Mouse (Mus musculus): ENCODE data around the gene App. TPM values are rescaled to one million over a fixed set of nuclear protein-coding genes. Genes with fewer than 3 reads are reported as not detected.

Gene App
- polyA plus RNA-seq, 1 experiment from 2014 or later, result 360 TPM

- 81% methylated on average over 5 of the region's 5 CpGs for WGBS
- ATAC-seq (replicated peaks; ENCODE audit: low FRiP score, low read depth) (no peak), DNase-seq (ENCODE audit: low spot score) (no peak)
- H3K4me2 ChIP-seq (ENCODE audit: low read length), result no peak overlapping the region
- no peak overlapping the region for H3K4me3 ChIP-seq (replicated peaks; ENCODE audit: low read depth, low read length)
- H3K4me1 ChIP-seq (replicated peaks; ENCODE audit: insufficient read depth, low read length), result peaks cover 38% of the 10 kb centered on the region
- H3K9ac ChIP-seq (ENCODE audit: low read depth, low read length), result no peak overlapping the region
- TF ChIP-seq CTCF (IDR thresholded peaks at IDR 0.05; ENCODE audit: low read depth), result no peak
- no peak overlapping the region for H3K27ac ChIP-seq
- H3K9me3 ChIP-seq (replicated peaks; ENCODE audit: low read length), result no peaks in the 10 kb centered on the region
- no peaks in the 10 kb centered on the region for H3K36me3 ChIP-seq (ENCODE audit: insufficient read depth, low read length)
- no peaks in the 10 kb centered on the region for H3K27me3 ChIP-seq (ENCODE audit: insufficient read depth, low read length)
These were observed 41.4 kb downstream of the App start for GRCm38 (mm10) chr16:85132182-85132581.

- no peak for ATAC-seq (replicated peaks; ENCODE audit: low FRiP score, low read depth)
- peaks cover 40% of the 10 kb centered on the region for H3K4me1 ChIP-seq (replicated peaks; ENCODE audit: insufficient read depth, low read length)
These were observed 42.6 kb downstream of the App start for GRCm38 (mm10) chr16:85130861-85131556.

DNA sequence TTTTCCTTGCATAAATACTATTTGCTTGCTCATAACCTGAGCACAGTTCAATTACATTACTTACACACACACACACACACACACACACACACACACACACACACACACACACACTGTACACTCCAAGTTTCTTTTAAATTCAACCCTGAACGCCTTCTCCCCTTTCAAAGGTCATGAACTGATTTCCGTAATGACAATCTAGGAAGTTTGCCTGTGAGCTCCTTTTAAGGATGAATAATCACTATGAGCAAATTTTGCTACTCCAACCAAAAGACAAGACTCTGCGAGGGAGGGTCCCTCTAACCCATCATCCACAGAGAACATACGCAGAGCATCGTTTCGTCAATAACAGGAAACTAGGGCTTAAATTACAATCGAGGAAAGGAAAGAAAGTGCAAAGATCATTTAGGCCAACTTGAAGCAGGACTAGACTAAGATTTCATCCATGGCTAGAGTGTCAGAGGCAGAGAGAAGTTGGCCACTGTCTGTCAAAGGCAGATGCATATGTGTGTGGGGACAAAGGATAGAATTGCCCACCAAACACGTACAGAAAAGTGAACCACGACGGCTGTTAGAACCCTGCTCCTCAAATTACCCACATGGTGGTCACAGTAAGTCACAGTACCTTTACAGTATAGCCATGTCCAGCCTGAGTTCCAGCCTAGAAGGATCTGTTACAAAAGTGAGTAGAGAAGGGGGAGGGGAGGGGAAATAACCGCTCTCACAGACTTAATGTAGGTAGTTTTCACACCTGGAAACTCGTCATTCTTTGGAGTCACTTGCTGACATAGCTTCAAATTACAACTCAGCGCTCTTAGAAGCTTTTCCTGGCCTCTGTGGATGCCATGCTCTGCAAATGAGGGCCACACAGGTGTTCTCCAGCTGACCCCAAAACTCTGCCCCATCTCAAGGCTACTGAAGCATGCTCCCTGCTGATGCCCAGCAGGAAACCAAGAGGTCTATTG, 44.6 kb downstream of the App start:
- peaks cover 32% of the 10 kb centered on the region for H3K4me1 ChIP-seq (replicated peaks; ENCODE audit: insufficient read depth, low read length)
- DNase-seq (ENCODE audit: low spot score), result peak; percentile 79

More at GRCm38 (mm10) chr16:85130861-85131556, 42.6 kb downstream of the App start:
- H3K4me3 ChIP-seq (replicated peaks; ENCODE audit: low read depth, low read length), result no peak overlapping the region
- H3K4me2 ChIP-seq (ENCODE audit: low read length), result no peak overlapping the region
- no peaks in the 10 kb centered on the region for H3K27me3 ChIP-seq (ENCODE audit: insufficient read depth, low read length)
- H3K36me3 ChIP-seq (ENCODE audit: insufficient read depth, low read length), result no peaks in the 10 kb centered on the region
- H3K27ac ChIP-seq, result no peak overlapping the region
- DNase-seq (ENCODE audit: low spot score), result no peak
- WGBS, result 88% methylated on average over 7 of the region's 7 CpGs
- H3K9ac ChIP-seq (ENCODE audit: low read depth, low read length), result no peak overlapping the region
- no peaks in the 10 kb centered on the region for H3K9me3 ChIP-seq (replicated peaks; ENCODE audit: low read length)
- no peak for TF ChIP-seq CTCF (IDR thresholded peaks at IDR 0.05; ENCODE audit: low read depth)

GRCm38 (mm10) chr16:85128347-85128664, 45.3 kb downstream of the App start:
- TF ChIP-seq CTCF (IDR thresholded peaks at IDR 0.05; ENCODE audit: low read depth), result no peak
- DNase-seq (ENCODE audit: low spot score) (peak; percentile 67), ATAC-seq (replicated peaks; ENCODE audit: low FRiP score, low read depth) (0 out of 2 replicates have a peak, but pooled peaks have one; percentile 14)
- Histone ChIP-seq H3K4me2 (ENCODE audit: low read length) (no peak overlapping the region), H3K27me3 (ENCODE audit: insufficient read depth, low read length) (no peaks in the 10 kb centered on the region), H3K9me3 (replicated peaks; ENCODE audit: low read length) (no peaks in the 10 kb centered on the region), H3K4me1 (replicated peaks; ENCODE audit: insufficient read depth, low read length) (peaks cover 29% of the 10 kb centered on the region), H3K36me3 (ENCODE audit: insufficient read depth, low read length) (no peaks in the 10 kb centered on the region), H3K4me3 (replicated peaks; ENCODE audit: low read depth, low read length) (no peak overlapping the region), H3K27ac (peak overlapping the region; percentile 80), H3K9ac (ENCODE audit: low read depth, low read length) (no peak overlapping the region)
- 21% methylated on average over 5 of the region's 5 CpGs for WGBS

More for the DNA sequence above, 44.6 kb downstream of the App start:
- Histone ChIP-seq H3K9ac (ENCODE audit: low read depth, low read length) (no peak overlapping the region), H3K9me3 (replicated peaks; ENCODE audit: low read length) (no peaks in the 10 kb centered on the region), H3K27ac (peak overlapping the region; percentile 80), H3K27me3 (ENCODE audit: insufficient read depth, low read length) (no peaks in the 10 kb centered on the region), H3K4me3 (replicated peaks; ENCODE audit: low read depth, low read length) (no peak overlapping the region), H3K4me2 (ENCODE audit: low read length) (peak overlapping the region; percentile 3; the same call in 1 of the 2 replicates), H3K36me3 (ENCODE audit: insufficient read depth, low read length) (no peaks in the 10 kb centered on the region)
- 14% methylated on average over 13 of the region's 13 CpGs for WGBS
- 0 out of 2 replicates have a peak, but pooled peaks have one; percentile 12 for ATAC-seq (replicated peaks; ENCODE audit: low FRiP score, low read depth)
- no peak for TF ChIP-seq CTCF (IDR thresholded peaks at IDR 0.05; ENCODE audit: low read depth)

DNA sequence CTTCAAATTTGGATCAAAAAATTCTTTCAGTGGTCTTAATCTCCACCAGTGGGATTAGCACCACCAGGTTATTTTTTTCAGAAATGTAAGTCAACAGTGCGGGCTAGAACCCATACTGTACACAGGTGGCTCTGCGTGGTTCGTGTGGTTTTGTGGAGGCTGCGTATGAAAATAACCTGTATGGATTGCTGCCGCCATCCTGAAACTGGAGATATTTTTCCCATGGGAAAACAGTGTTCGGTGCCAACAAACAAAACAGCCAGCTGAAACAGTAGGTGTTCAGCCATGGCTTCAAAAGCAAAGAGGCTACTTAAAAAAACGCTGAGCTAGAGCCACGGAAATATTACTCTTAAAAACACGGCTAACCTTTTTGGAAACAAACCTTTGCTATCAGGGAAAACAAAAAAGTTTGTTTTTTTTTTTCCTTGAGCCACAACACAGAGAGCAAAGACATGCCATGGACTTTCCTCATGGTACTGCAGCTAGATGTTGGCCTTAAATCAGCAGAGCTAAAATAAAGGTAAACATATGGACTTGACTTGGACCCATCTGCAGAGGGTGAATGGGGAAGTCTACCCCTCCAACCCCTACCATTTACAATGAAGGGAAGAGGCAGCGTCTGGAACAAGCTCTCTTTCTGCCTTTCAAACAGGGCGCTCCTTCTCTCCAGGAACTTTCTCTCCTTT, 45.8 kb downstream of the App start:
- Histone ChIP-seq H3K4me3 (replicated peaks; ENCODE audit: low read depth, low read length) (no peak overlapping the region), H3K9ac (ENCODE audit: low read depth, low read length) (no peak overlapping the region), H3K36me3 (ENCODE audit: insufficient read depth, low read length) (no peaks in the 10 kb centered on the region), H3K27me3 (ENCODE audit: insufficient read depth, low read length) (no peaks in the 10 kb centered on the region), H3K4me2 (ENCODE audit: low read length) (no peak overlapping the region), H3K4me1 (replicated peaks; ENCODE audit: insufficient read depth, low read length) (peaks cover 29% of the 10 kb centered on the region), H3K9me3 (replicated peaks; ENCODE audit: low read length) (no peaks in the 10 kb centered on the region), H3K27ac (peak overlapping the region; percentile 80)
- DNase-seq (ENCODE audit: low spot score) (no peak), ATAC-seq (replicated peaks; ENCODE audit: low FRiP score, low read depth) (no peak)
- 59% methylated on average over 11 of the region's 11 CpGs for WGBS
- no peak for TF ChIP-seq CTCF (IDR thresholded peaks at IDR 0.05; ENCODE audit: low read depth)

GRCm38 (mm10) chr16:85124649-85125048, 48.9 kb downstream of the App start:
- Histone ChIP-seq H3K9ac (ENCODE audit: low read depth, low read length) (no peak overlapping the region), H3K27me3 (ENCODE audit: insufficient read depth, low read length) (no peaks in the 10 kb centered on the region), H3K9me3 (replicated peaks; ENCODE audit: low read length) (no peaks in the 10 kb centered on the region), H3K4me3 (replicated peaks; ENCODE audit: low read depth, low read length) (no peak overlapping the region), H3K4me2 (ENCODE audit: low read length) (no peak overlapping the region), H3K27ac (no peak overlapping the region), H3K4me1 (replicated peaks; ENCODE audit: insufficient read depth, low read length) (peaks cover 24% of the 10 kb centered on the region), H3K36me3 (ENCODE audit: insufficient read depth, low read length) (no peaks in the 10 kb centered on the region)
- TF ChIP-seq CTCF (IDR thresholded peaks at IDR 0.05; ENCODE audit: low read depth), result no peak
- DNase-seq (ENCODE audit: low spot score), result no peak
- no peak for ATAC-seq (replicated peaks; ENCODE audit: low FRiP score, low read depth)
- WGBS, result 92% methylated on average over 4 of the region's 4 CpGs

All from kidney, postnatal 0 days (tissue).